Mouse (Mus musculus) ES-E14 (cell line): ENCODE measurements around the gene Hnf4a. TPM values are rescaled to one million over a fixed set of nuclear protein-coding genes. Genes with fewer than 3 reads are reported as not detected.

Experiments
- DNase-seq: peaks from one replicate; pipeline ENCODE4 v3.0.0-alpha.2; 2013; ENCODE audit warnings: low read depth, low spot score
- H3K27ac ChIP-seq: 2 replicates; pipeline ENCODE4 v1.5.1; 2012; ENCODE audit warnings: low read depth, mild to moderate bottlenecking, low read length, moderate library complexity, mixed read lengths; ENCODE audit not compliant: poor library complexity, insufficient read depth, severe bottlenecking
- H3K36me3 ChIP-seq: 2 replicates; pipeline ENCODE4 v1.6.1; 2012; ENCODE audit warnings: mild to moderate bottlenecking, low read length, moderate library complexity, mixed read lengths; ENCODE audit not compliant: control insufficient read depth, poor library complexity, insufficient read depth, severe bottlenecking
- H3K4me1 ChIP-seq, 2 experiments: fragments of 150-350 bp in 1 of 2; sonication (generic) in 1 of 2; 2 replicates each; pipeline ENCODE4 v1.6.1; 2012; ENCODE audit warnings: low read length in 2 of 2, mild to moderate bottlenecking in 1 of 2, mixed read lengths in 1 of 2; ENCODE audit not compliant: control insufficient read depth in 2 of 2, insufficient read depth in 2 of 2, poor library complexity in 1 of 2
- H3K4me3 ChIP-seq, 2 experiments: fragments of 150-350 bp in 1 of 2; sonication (generic) in 1 of 2; 2 replicates each; pipeline ENCODE4 v1.5.1; 2012; ENCODE audit warnings: low read length in 2 of 2, low read depth in 1 of 2, mild to moderate bottlenecking in 1 of 2, mixed read lengths in 1 of 2; ENCODE audit not compliant: insufficient read depth in 1 of 2, poor library complexity in 1 of 2, severe bottlenecking in 1 of 2
- H3K9ac ChIP-seq: 2 replicates; pipeline ENCODE4 v1.6.1; 2012; ENCODE audit warnings: low read depth, mild to moderate bottlenecking, low read length, mixed read lengths; ENCODE audit not compliant: poor library complexity, insufficient read depth, severe bottlenecking
- H3K9me3 ChIP-seq: fragments of 150-350 bp; sonication (generic); 2 replicates; pipeline ENCODE4 v1.6.1; 2012; ENCODE audit warnings: low read depth, mild to moderate bottlenecking, low read length; ENCODE audit not compliant: control insufficient read depth, insufficient read depth
- CHD2 ChIP-seq: IDR thresholded peaks from 2 replicates; pipeline ENCODE4 v1.6.1; 2014; ENCODE audit warnings: mild to moderate bottlenecking, low read depth, low read length, inconsistent platforms
- HCFC1 ChIP-seq: IDR thresholded peaks from 2 replicates; pipeline ENCODE4 v1.6.1; 2012; ENCODE audit warnings: low read length, inconsistent platforms, borderline replicate concordance; ENCODE audit not compliant: insufficient read depth
- MAFK ChIP-seq: IDR thresholded peaks from 2 replicates; pipeline ENCODE4 v1.6.1; 2014; ENCODE audit warnings: mild to moderate bottlenecking, low read depth, low read length, inconsistent platforms; ENCODE audit not compliant: insufficient read depth
- ZC3H11A ChIP-seq: IDR thresholded peaks from 2 replicates; pipeline ENCODE4 v1.6.1; 2012; ENCODE audit warnings: low read depth, mild to moderate bottlenecking, inconsistent platforms, low read length, borderline replicate concordance
- ZNF384 ChIP-seq: IDR thresholded peaks from 2 replicates; pipeline ENCODE4 v1.6.1; 2012; ENCODE audit warnings: low read depth, low read length, inconsistent platforms
- in situ Hi-C, 2 experiments: fragments of 600-800 bp; cut with MboI; formaldehyde crosslinking; loops; one replicate each; pipeline ENCODE4 v1.15.1; 2025; ENCODE audit warnings: low sequenced_read_pairs in 2 of 2, inconsistent platforms in 1 of 2; ENCODE audit not compliant: unreplicated experiment in 2 of 2
- total RNA-seq: library from RNA; depleted of rRNA; stranded (reverse); fragments of 300-350 nt; gene quantifications from 2 replicates; pipeline ENCODE4 v1.2.3, GENCODE M21; 2012

Hnf4a gene
- total RNA-seq, 1 experiment = 1.1 TPM

- DNase-seq = no peak
- peaks cover 2 to 16% of the 10 kb centered on the region in 2 experiments; a peak in 2 of 4 replicates for H3K4me1 ChIP-seq
- in situ Hi-C loops = no loop called here
- H3K27ac ChIP-seq = no peak overlapping the region
- peaks cover 6% of the 10 kb centered on the region; the same call in 1 of the 2 replicates for H3K36me3 ChIP-seq
- H3K9ac ChIP-seq = no peak overlapping the region
- no peaks in the 10 kb centered on the region for H3K9me3 ChIP-seq
- no peak for TF ChIP-seq ZC3H11A
- no peak overlapping the region for H3K4me3 ChIP-seq
These were observed 102.8 kb downstream of the Hnf4a start for GRCm38 (mm10) chr2:163609281-163609975.

- Histone ChIP-seq H3K9me3 (no peaks in the 10 kb centered on the region), H3K4me1 (peaks cover 2 to 16% of the 10 kb centered on the region in 2 experiments; a peak in 2 of 4 replicates), H3K9ac (no peak overlapping the region), H3K36me3 (peaks cover 6% of the 10 kb centered on the region; the same call in 1 of the 2 replicates), H3K4me3 (no peak overlapping the region), H3K27ac (no peak overlapping the region)
- no peak for DNase-seq
- TF ChIP-seq ZNF384 (no peak), MAFK (no peak), CHD2 (no peak), HCFC1 (no peak)
- in situ Hi-C loops = no loop called here
These were observed 104.6 kb downstream of the Hnf4a start for GRCm38 (mm10) chr2:163611176-163611575.

- Histone ChIP-seq H3K27ac (no peak overlapping the region), H3K4me1 (peaks cover 2 to 10% of the 10 kb centered on the region in 2 experiments; a peak in 1 of 4 replicates), H3K4me3 (no peak overlapping the region), H3K9me3 (no peaks in the 10 kb centered on the region), H3K9ac (no peak overlapping the region), H3K36me3 (peaks cover 6% of the 10 kb centered on the region; the same call in 1 of the 2 replicates)
- no peak for TF ChIP-seq HCFC1
- no peak for TF ChIP-seq ZC3H11A
- no peak for TF ChIP-seq MAFK
- TF ChIP-seq CHD2 = no peak
- TF ChIP-seq ZNF384 = no peak
- DNase-seq = no peak
- in situ Hi-C loops = no loop called here
These were observed 106.6 kb downstream of the Hnf4a start for GRCm38 (mm10) chr2:163613206-163613605.

- Histone ChIP-seq H3K36me3 (peaks cover 6% of the 10 kb centered on the region; the same call in 1 of the 2 replicates), H3K9ac (no peak overlapping the region), H3K4me1 (peaks cover 2 to 10% of the 10 kb centered on the region in 2 experiments; a peak in 1 of 4 replicates), H3K27ac (no peak overlapping the region), H3K4me3 (no peak overlapping the region), H3K9me3 (no peaks in the 10 kb centered on the region)
- no peak for DNase-seq
- no peak for TF ChIP-seq ZNF384
- no peak for TF ChIP-seq ZC3H11A
- no peak for TF ChIP-seq CHD2
- no peak for TF ChIP-seq MAFK
- no peak for TF ChIP-seq HCFC1
- in situ Hi-C loops = no loop called here
These were observed 107.4 kb downstream of the Hnf4a start for GRCm38 (mm10) chr2:163613990-163614389.

- peaks cover 7% of the 10 kb centered on the region; the same call in 1 of the 2 replicates for H3K36me3 ChIP-seq
These were observed 108.8 kb downstream of the Hnf4a start for GRCm38 (mm10) chr2:163615401-163615800.

More at GRCm38 (mm10) chr2:163615401-163615800, 108.8 kb downstream of the Hnf4a start:
- H3K4me1 ChIP-seq = peaks cover 2 to 10% of the 10 kb centered on the region in 2 experiments; a peak in 1 of 4 replicates
- H3K4me3 ChIP-seq = no peak overlapping the region
- H3K9ac ChIP-seq = no peak overlapping the region
- TF ChIP-seq CHD2 = no peak
- no peak for TF ChIP-seq HCFC1
- no peak for TF ChIP-seq ZNF384
- TF ChIP-seq MAFK = no peak
- TF ChIP-seq ZC3H11A = no peak
- in situ Hi-C loops = no loop called here
- H3K27ac ChIP-seq = no peak overlapping the region
- DNase-seq = no peak
- no peaks in the 10 kb centered on the region for H3K9me3 ChIP-seq
